Comparison of ENCODE assay signal across 11 mouse cellular contexts in the genomic region with DNA sequence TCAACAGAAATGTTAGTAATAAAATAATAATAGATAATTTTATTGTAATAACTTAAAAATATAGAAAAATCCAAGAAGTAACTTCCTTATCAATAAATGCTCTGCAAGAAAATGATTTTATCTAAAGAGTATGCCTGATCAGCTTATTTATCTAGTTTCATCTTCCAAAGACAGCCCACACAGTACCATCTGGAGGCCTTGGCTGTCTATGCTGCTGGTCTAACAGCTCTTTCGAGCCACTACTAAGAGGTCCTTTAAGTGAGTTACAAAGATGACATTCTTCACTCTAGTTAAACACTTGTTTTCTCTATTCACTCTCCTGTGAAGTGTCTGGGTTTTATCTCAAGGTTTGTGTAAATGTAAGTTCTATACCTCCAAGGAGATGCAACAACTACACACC.
"Had no signal": no experiment of that assay in that cellular context is flagged by ENCODE, and none has a peak within 500 bp of the region (broad histone marks: within the 10 kb centered on the region; RNA-seq: fewer than 3 reads in every experiment).

No protein-coding gene starts in this region.

- ATAC-seq: liver, postnatal 0 days; lung, postnatal 0 days; midbrain, embryonic 13.5 days; midbrain, embryonic 15.5 days had no signal

- DNase-seq: liver, postnatal 0 days; lung, adult 2 months; lung, postnatal 14 days; lung, postnatal 36 days; right cerebral cortex, postnatal 14 days; thymus, adult 18-20 months; thymus, postnatal 14 days; thymus, postnatal 36 days had no signal
